Mouse (Mus musculus) hindbrain, embryonic 12.5 days (tissue): ENCODE measurements at regions not wholly inside any gene's neighbourhood (a gene's known extent, or its start where the extent isn't known, plus 50 kb on each side); places are given as distances from the start of the nearest gene placed in this dataset.
"Not testable (repeated sequence)": the region's sequence is repeated elsewhere in the genome, so short reads cannot be mapped to it uniquely, and the experiment has no call there.

Experiments
- ATAC-seq: fragments of 200-750 bp; cut with Nextera tagmentation; 2 replicates; pipeline ENCODE4 v1.8.0; 2017; ENCODE audit warnings: moderate TSS enrichment; ENCODE audit not compliant: low FRiP score
- H3K27ac ChIP-seq: fragments of 300-500 bp; sonication (generic); 2 replicates; pipeline ENCODE4 v1.5.1; 2016; ENCODE audit warnings: mild to moderate bottlenecking
- H3K27me3 ChIP-seq: fragments of 300-500 bp; sonication (generic); 2 replicates; pipeline ENCODE4 v1.6.1; 2016; ENCODE audit warnings: mild to moderate bottlenecking
- H3K36me3 ChIP-seq: fragments of 300-500 bp; sonication (generic); 2 replicates; pipeline ENCODE4 v1.6.1; 2016; ENCODE audit warnings: mild to moderate bottlenecking
- H3K4me1 ChIP-seq: fragments of 300-500 bp; sonication (generic); 2 replicates; pipeline ENCODE4 v1.6.1; 2016
- H3K4me2 ChIP-seq: fragments of 300-500 bp; sonication (generic); replicated peaks from 2 replicates; pipeline ENCODE4 v1.6.1; 2016; ENCODE audit warnings: mild to moderate bottlenecking
- H3K4me3 ChIP-seq: fragments of 300-500 bp; sonication (generic); 2 replicates; pipeline ENCODE4 v1.5.1; 2016; ENCODE audit warnings: mild to moderate bottlenecking
- H3K9ac ChIP-seq: fragments of 300-500 bp; sonication (generic); 2 replicates; pipeline ENCODE4 v1.6.1; 2016; ENCODE audit warnings: mild to moderate bottlenecking, moderate library complexity
- H3K9me3 ChIP-seq: fragments of 300-500 bp; sonication (generic); replicated peaks from 2 replicates; pipeline ENCODE4 v1.6.1; 2016; ENCODE audit warnings: mild to moderate bottlenecking
- WGBS: fragments of 180-500 bp; shearing (Covaris S2); methylation state at CpG from one replicate; pipeline ENCODE4 v1.1.7; 2016; 5-methylcytosine and 5-hydroxymethylcytosine counted together

DNA sequence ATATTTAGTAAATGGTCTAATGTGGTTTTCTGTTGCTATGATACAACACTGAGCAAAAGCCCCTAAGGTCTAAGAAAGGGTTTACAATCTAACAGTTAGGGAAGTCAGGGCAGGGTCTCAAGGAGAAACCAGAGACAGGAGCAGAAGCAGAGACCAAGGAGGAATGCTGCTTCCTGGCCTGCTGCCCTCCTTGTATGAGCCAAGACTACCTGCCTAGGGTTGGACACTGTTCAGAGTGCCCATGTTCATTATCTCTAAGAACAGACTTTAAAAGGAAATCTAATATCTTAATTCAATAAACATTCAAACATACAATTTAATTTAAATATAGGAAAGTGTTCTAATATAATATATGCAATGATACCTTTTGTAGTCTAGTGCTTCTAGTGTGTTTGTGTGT is 63.0 kb upstream of the Tmem106b start:
- Histone ChIP-seq H3K9ac (no peak overlapping the region), H3K4me2 (no peak overlapping the region), H3K4me3 (no peak overlapping the region), H3K4me1 (0 out of 2 replicates have a peak, but pooled peaks cover 3% of the 10 kb centered on the region), H3K36me3 (no peaks in the 10 kb centered on the region), H3K27me3 (no peaks in the 10 kb centered on the region), H3K9me3 (no peaks in the 10 kb centered on the region), H3K27ac (no peak overlapping the region)
- ATAC-seq = no peak

- no peak for ATAC-seq
- Histone ChIP-seq H3K27me3 (no peaks in the 10 kb centered on the region), H3K9me3 (no peaks in the 10 kb centered on the region), H3K36me3 (no peaks in the 10 kb centered on the region), H3K4me3 (no peak overlapping the region), H3K4me2 (no peak overlapping the region), H3K27ac (no peak overlapping the region), H3K4me1 (no peaks in the 10 kb centered on the region), H3K9ac (no peak overlapping the region)
- 85% methylated on average over 2 of the region's 2 CpGs for whole genome bisulfite sequencing
Observed at GRCm38 (mm10) chr6:12994701-12995100, 74.9 kb upstream of the Tmem106b start.

DNA sequence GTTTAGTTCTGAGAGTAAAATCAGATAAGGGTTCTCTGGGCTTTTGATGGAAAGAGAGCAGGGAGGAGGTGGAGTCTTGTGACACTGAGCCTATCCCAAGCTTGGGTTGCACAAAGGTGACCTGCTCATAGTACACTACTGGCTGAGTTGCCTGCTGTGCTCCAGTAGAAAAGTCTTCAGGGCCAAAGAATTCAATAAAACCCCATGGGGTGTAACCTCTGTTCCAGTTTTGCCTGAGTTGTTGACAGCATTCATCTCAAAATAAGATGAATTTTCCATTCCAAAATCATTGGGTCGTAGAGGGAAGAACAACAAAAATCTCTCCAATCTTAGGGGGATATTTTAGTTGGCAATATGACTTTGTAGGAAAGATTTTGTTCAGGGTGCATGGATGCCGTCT is 75.8 kb upstream of the Tmem106b start:
- ATAC-seq = no peak
- H3K36me3 ChIP-seq = no peaks in the 10 kb centered on the region

DNA sequence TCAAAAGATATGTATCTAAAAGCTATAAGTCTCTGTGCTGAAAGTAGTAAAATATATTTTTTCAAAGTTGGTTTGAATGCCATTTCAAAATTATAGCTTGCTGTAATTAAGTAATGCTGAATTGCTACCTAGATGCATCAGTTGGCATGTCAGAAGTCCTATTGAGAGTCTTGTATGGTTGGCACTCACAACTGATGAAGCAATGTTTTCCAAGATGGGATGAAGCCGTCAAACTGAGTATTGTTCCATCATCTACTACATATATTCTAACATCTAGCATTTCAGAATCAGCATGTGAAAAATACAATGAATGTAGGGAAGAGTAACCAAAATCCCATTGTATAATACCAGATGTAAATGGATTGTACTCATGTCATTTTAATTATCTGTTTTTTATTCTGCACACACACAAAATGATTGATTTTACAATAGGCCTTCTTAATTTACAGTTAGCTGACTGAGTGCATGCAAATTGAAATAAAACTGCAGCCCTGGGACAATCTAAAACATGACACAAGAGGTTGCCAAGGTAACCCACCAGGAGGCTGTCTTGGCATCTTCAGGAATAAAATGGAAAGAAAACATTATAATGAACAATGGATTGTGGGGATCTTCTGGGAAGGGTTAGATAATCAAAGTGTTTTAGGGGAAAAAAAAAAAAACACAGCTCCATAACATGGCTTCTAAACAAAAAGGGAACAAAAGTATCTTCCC is 92.2 kb upstream of the Tmem106b start:
- Histone ChIP-seq H3K4me2 (no peak overlapping the region), H3K27me3 (no peaks in the 10 kb centered on the region), H3K9me3 (no peaks in the 10 kb centered on the region), H3K4me3 (no peak overlapping the region), H3K27ac (no peak overlapping the region), H3K36me3 (no peaks in the 10 kb centered on the region), H3K4me1 (no peaks in the 10 kb centered on the region), H3K9ac (no peak overlapping the region)
- 63% methylated on average over 1 of the region's 1 CpGs for WGBS
- peak; percentile 80 for ATAC-seq

More for the DNA sequence above, 75.8 kb upstream of the Tmem106b start:
- 80% methylated on average over 2 of the region's 2 CpGs for WGBS
- Histone ChIP-seq H3K9me3 (no peaks in the 10 kb centered on the region), H3K27ac (no peak overlapping the region), H3K27me3 (no peaks in the 10 kb centered on the region), H3K4me1 (no peaks in the 10 kb centered on the region), H3K9ac (no peak overlapping the region), H3K4me2 (no peak overlapping the region), H3K4me3 (no peak overlapping the region)

DNA sequence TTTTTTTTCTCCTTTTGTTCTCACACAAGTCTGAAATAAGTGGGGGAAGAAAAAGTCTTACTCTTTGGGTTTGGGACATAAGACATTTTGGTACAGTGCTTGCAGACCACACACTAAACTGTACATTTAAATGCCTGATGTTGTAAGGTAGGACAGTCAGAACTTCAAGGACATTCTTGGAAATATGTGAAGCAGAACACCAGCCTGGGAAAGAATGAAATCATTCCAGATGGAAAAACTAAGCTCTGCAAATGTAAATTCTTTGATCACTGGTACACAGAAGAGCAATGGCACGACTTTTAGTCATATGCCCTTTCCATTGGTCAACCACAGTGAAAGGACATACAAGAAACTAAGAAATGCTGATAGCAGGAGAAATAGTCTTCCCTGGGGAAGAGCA is 98.0 kb upstream of the Tmem106b start:
- H3K9me3 ChIP-seq = no peaks in the 10 kb centered on the region
- no peaks in the 10 kb centered on the region for H3K36me3 ChIP-seq
- no peak overlapping the region for H3K27ac ChIP-seq
- no peak overlapping the region for H3K4me2 ChIP-seq
- 65% methylated on average over 1 of the region's 1 CpGs for WGBS
- ATAC-seq = no peak
- no peaks in the 10 kb centered on the region for H3K27me3 ChIP-seq
- no peaks in the 10 kb centered on the region for H3K4me1 ChIP-seq
- no peak overlapping the region for H3K9ac ChIP-seq
- no peak overlapping the region for H3K4me3 ChIP-seq

DNA sequence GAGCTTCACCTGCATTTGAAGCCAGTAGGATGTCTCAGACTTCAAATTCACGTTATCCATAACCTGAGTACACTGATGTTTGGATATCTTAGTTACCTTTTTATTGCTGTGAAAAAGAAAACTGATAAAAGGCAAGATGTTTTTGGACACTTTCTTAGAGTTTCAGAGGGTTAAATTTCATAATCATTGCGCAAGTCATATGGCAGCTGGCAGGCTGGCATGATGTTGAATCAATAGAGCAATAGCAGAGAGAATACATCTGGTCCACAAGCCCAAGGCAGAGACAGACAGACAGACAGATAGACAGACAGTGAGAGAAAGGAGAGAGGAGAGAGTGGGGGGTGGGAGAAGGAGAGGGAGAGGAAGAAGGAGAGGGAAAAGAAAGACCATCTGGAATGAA is 102.3 kb upstream of the Tmem106b start:
- H3K27me3 ChIP-seq = no peaks in the 10 kb centered on the region
- no peak overlapping the region for H3K4me3 ChIP-seq
- no peak overlapping the region for H3K9ac ChIP-seq
- no peaks in the 10 kb centered on the region for H3K36me3 ChIP-seq
- WGBS = 90% methylated on average over 2 of the region's 2 CpGs
- no peak for ATAC-seq
- H3K9me3 ChIP-seq = no peaks in the 10 kb centered on the region
- no peak overlapping the region for H3K27ac ChIP-seq
- no peak overlapping the region for H3K4me2 ChIP-seq
- no peaks in the 10 kb centered on the region for H3K4me1 ChIP-seq

GRCm38 (mm10) chr6:12957797-12958196 is 111.8 kb upstream of the Tmem106b start:
- no peaks in the 10 kb centered on the region for H3K27me3 ChIP-seq
- H3K4me2 ChIP-seq = no peak overlapping the region
- no peak overlapping the region for H3K27ac ChIP-seq
- no peak overlapping the region for H3K9ac ChIP-seq
- no peaks in the 10 kb centered on the region for H3K9me3 ChIP-seq
- H3K4me1 ChIP-seq = no peaks in the 10 kb centered on the region
- WGBS = 88% methylated on average over 6 of the region's 6 CpGs
- no peaks in the 10 kb centered on the region for H3K36me3 ChIP-seq
- H3K4me3 ChIP-seq = no peak overlapping the region
- ATAC-seq = no peak

DNA sequence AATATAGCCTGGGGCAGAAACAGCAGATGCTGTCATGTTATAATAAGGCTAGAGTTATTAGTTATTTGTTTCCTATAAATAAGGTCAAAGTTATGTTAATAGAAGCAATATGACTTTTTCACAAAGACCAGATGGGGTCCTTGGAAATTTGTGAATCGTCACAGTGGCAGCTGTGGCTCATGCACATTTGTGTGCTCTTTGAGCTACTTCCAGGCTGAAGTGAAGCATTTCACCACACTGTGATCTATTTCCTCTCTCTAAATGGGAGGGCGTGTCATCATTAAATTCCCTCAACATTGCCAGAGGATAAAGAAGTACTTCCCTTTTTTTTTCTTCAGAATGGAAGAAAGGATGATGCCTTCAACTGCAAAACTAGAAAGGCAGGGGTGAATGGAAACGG is 157.9 kb upstream of the Tmem106b start:
- Histone ChIP-seq H3K27ac (0 out of 2 replicates have a peak overlapping the region, but pooled peaks have one; percentile 52), H3K27me3 (no peaks in the 10 kb centered on the region), H3K9me3 (no peaks in the 10 kb centered on the region), H3K36me3 (no peaks in the 10 kb centered on the region), H3K9ac (no peak overlapping the region), H3K4me3 (no peak overlapping the region), H3K4me2 (no peak overlapping the region), H3K4me1 (no peaks in the 10 kb centered on the region)
- 67% methylated on average over 3 of the region's 3 CpGs for WGBS
- ATAC-seq = peak; percentile 84

- no peak overlapping the region for H3K4me2 ChIP-seq
- H3K9me3 ChIP-seq = no peaks in the 10 kb centered on the region
- no peak overlapping the region for H3K27ac ChIP-seq
- H3K4me3 ChIP-seq = no peak overlapping the region
- H3K27me3 ChIP-seq = no peaks in the 10 kb centered on the region
- no peaks in the 10 kb centered on the region for H3K36me3 ChIP-seq
- no peak overlapping the region for H3K9ac ChIP-seq
- WGBS = 65% methylated on average over 5 of the region's 5 CpGs
- no peak for ATAC-seq
- no peaks in the 10 kb centered on the region for H3K4me1 ChIP-seq
Observed at GRCm38 (mm10) chr6:12892929-12893328, 143.7 kb upstream of the Thsd7a start.

DNA sequence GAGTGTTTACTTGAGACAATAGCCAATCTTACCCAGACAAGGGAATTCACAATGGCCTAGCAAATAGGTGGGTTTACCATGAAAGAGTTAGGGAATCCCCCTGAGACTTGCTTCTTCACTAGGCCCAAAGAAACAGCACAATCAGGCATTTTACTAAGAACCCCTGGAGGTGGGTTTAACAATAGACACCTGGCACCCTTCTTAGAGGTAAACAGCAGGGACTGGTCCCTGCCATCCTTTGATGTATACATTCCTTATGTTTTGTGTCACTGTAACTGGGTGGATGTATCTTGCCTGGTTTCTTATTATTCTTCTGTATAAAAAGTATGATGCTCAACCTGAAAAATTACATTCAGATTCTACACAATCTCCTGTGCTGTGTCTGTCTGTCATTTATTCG is 127.7 kb upstream of the Thsd7a start:
- not testable (repeated sequence) for H3K27me3 ChIP-seq, H3K36me3 ChIP-seq, H3K4me3 ChIP-seq, H3K4me1 ChIP-seq, H3K4me2 ChIP-seq, H3K9me3 ChIP-seq, H3K27ac ChIP-seq, H3K9ac ChIP-seq, ATAC-seq
- 43% methylated on average over 1 of the region's 1 CpGs for WGBS

DNA sequence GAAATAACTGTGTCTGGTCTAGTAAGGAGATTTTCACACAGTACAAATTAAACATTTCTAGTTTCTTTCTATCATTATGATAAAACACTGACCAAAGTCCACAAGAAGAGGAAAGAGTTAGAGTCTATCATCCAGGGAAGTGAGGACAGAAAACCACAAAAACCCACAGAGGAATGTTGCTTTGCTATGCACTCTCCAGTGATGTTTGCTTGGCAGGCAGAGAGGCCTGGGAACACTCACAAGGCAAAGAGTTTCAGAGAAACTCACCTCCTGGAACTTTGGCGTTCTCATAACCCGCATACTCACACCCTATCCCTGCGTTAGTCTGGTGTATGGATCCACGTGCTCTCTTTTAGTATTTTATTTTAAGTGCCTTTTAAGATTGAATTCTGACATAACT is 127.2 kb upstream of the Thsd7a start:
- WGBS = 52% methylated on average over 4 of the region's 4 CpGs
- Histone ChIP-seq H3K4me3 (no peak overlapping the region), H3K36me3 (no peaks in the 10 kb centered on the region), H3K9me3 (no peaks in the 10 kb centered on the region), H3K4me2 (no peak overlapping the region), H3K9ac (no peak overlapping the region), H3K27me3 (no peaks in the 10 kb centered on the region), H3K27ac (no peak overlapping the region), H3K4me1 (no peaks in the 10 kb centered on the region)
- no peak for ATAC-seq

DNA sequence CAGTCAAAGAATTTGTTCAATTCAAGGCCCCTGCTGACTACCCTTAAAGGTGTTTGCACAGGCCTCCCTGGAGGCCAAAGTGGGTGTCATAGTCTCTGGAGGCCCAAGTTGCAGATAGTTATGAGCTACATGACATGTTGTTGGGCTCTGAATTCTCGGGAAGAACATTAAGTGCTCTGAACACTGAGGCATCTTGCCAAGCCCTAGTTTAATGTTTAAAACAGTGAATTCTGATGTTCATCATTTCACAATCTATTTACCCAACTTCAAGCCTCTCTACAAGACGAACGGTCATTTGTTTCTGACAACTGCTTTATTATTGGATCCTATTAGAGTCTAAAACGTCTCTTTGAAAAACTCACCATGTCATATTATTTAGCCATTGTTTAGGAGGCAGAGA is 119.0 kb upstream of the Thsd7a start:
- no peaks in the 10 kb centered on the region for H3K36me3 ChIP-seq
- H3K27ac ChIP-seq = no peak overlapping the region
- ATAC-seq = no peak
- no peaks in the 10 kb centered on the region for H3K4me1 ChIP-seq
- 91% methylated on average over 4 of the region's 4 CpGs for WGBS
- no peaks in the 10 kb centered on the region for H3K27me3 ChIP-seq
- no peak overlapping the region for H3K4me2 ChIP-seq
- no peak overlapping the region for H3K9ac ChIP-seq
- H3K4me3 ChIP-seq = no peak overlapping the region
- no peaks in the 10 kb centered on the region for H3K9me3 ChIP-seq

GRCm38 (mm10) chr6:12852041-12852440 is 102.8 kb upstream of the Thsd7a start:
- no peak overlapping the region for H3K9ac ChIP-seq
- H3K27ac ChIP-seq = no peak overlapping the region
- H3K4me1 ChIP-seq = no peaks in the 10 kb centered on the region
- WGBS = 94% methylated on average over 1 of the region's 1 CpGs
- H3K4me3 ChIP-seq = no peak overlapping the region
- H3K4me2 ChIP-seq = no peak overlapping the region
- no peaks in the 10 kb centered on the region for H3K9me3 ChIP-seq
- H3K36me3 ChIP-seq = no peaks in the 10 kb centered on the region
- no peaks in the 10 kb centered on the region for H3K27me3 ChIP-seq
- no peak for ATAC-seq
